ENCODE assay signal across 10 mouse cellular contexts in genomic region chr12:74293624-74294023, GRCm38 (mm10). TPM values are rescaled to one million over a fixed set of nuclear protein-coding genes. Genes with fewer than 3 reads are reported as not detected.
DNase-seq lines count a peak whose midpoint lies in the region; ATAC-seq and TF ChIP-seq lines count a peak whose summit lies in the region.
"Had no signal": no experiment of that assay in that cellular context is flagged by ENCODE, and none has a peak within 500 bp of the region (broad histone marks: within the 10 kb centered on the region; RNA-seq: fewer than 3 reads in every experiment).

No protein-coding gene starts in this region.

- no peak overlapping the region for H3K27ac ChIP-seq in liver, postnatal 0 days (ENCODE audit: low read depth)
- H3K27ac ChIP-seq in liver, embryonic 11.5 days (ENCODE audit: low read depth, low read length): no peak overlapping the region
- no peak overlapping the region for H3K27ac ChIP-seq in midbrain, embryonic 14.5 days (replicated peaks; ENCODE audit: low read depth, low read length)

- ATAC-seq in frontal cortex, adult (ENCODE audit: low TSS enrichment): peak; percentile 46
- no peak for ATAC-seq in liver, postnatal 0 days
- no peak for ATAC-seq in liver, embryonic 11.5 days (replicated peaks; ENCODE audit: low FRiP score)
- no peak for ATAC-seq in midbrain, embryonic 14.5 days (ENCODE audit: low FRiP score, low TSS enrichment)

- no peak overlapping the region for H3K4me3 ChIP-seq in liver, postnatal 0 days (ENCODE audit: low read depth, low read length)
- no peak overlapping the region for H3K4me3 ChIP-seq in liver, embryonic 11.5 days (ENCODE audit: low read depth, low read length)
- H3K4me3 ChIP-seq in midbrain, embryonic 14.5 days (replicated peaks; ENCODE audit: low read depth, low read length): no peak overlapping the region
- H3K4me3 ChIP-seq: megakaryocyte, embryonic 14.5 days had no signal

- H3K27me3 ChIP-seq in liver, postnatal 0 days (ENCODE audit: insufficient read depth, low read length): 0 out of 2 replicates have a peak, but pooled peaks cover 2% of the 10 kb centered on the region
- no peaks in the 10 kb centered on the region for H3K27me3 ChIP-seq in liver, embryonic 11.5 days (replicated peaks; ENCODE audit: control insufficient read depth, insufficient read depth, low read length)
- H3K27me3 ChIP-seq in midbrain, embryonic 14.5 days (ENCODE audit: control insufficient read depth, insufficient read depth, low read length): no peaks in the 10 kb centered on the region
- H3K27me3 ChIP-seq: megakaryocyte, embryonic 14.5 days had no signal

- H3K9me3 ChIP-seq in liver, postnatal 0 days (ENCODE audit: low read length): no peaks in the 10 kb centered on the region
- no peaks in the 10 kb centered on the region for H3K9me3 ChIP-seq in liver, embryonic 11.5 days (ENCODE audit: control insufficient read depth, low read length)
- no peaks in the 10 kb centered on the region for H3K9me3 ChIP-seq in midbrain, embryonic 14.5 days (ENCODE audit: control insufficient read depth, low read length)
- H3K9me3 ChIP-seq: megakaryocyte, embryonic 14.5 days had no signal

- TF ChIP-seq EP300 in liver, postnatal 0 days (IDR thresholded peaks at IDR 0.05; ENCODE audit: low read depth): no peak

- no peak overlapping the region for H3K4me2 ChIP-seq in liver, postnatal 0 days (ENCODE audit: low read depth, low read length)
- H3K4me2 ChIP-seq in liver, embryonic 11.5 days: no peak overlapping the region
- H3K4me2 ChIP-seq in midbrain, embryonic 14.5 days (ENCODE audit: low read length): no peak overlapping the region

- intact Hi-C loops in heart, postnatal 14 days (cut with DNase I): loop anchor here (5.0 to 10.0 kb wide), 4 partner anchors 239 to 729 kb away; no protein-coding TSS in a partner anchor

- no peaks in the 10 kb centered on the region for H3K36me3 ChIP-seq in liver, postnatal 0 days (replicated peaks; ENCODE audit: insufficient read depth, low read length)
- no peaks in the 10 kb centered on the region for H3K36me3 ChIP-seq in liver, embryonic 11.5 days (ENCODE audit: control insufficient read depth, insufficient read depth, low read length)
- H3K36me3 ChIP-seq in midbrain, embryonic 14.5 days (ENCODE audit: control insufficient read depth, insufficient read depth, low read length): no peaks in the 10 kb centered on the region

- TF ChIP-seq CTCF in liver, postnatal 0 days (IDR thresholded peaks at IDR 0.05; ENCODE audit: low read depth): peak; percentile 71

- DNase-seq in frontal cortex, postnatal 10 days (ENCODE audit: low spot score in 2 of 2): no peak
- peak; percentile 19 for DNase-seq in liver, postnatal 0 days
- no peak for DNase-seq in liver, embryonic 11.5 days (ENCODE audit: low spot score)
- DNase-seq in cerebellum, postnatal 10 days: peak; percentile 69 to 79
- DNase-seq in heart, postnatal 14 days: peak; percentile 6 to 47
- peak; percentile 86 for DNase-seq in midbrain, embryonic 14.5 days
- DNase-seq in c-Kit-positive CD71-positive TER-119-positive erythroid progenitor cells, embryonic 14.5 days (ENCODE audit: low spot score): no peak

- no peak overlapping the region for H3K9ac ChIP-seq in liver, postnatal 0 days (replicated peaks)
- H3K9ac ChIP-seq in liver, embryonic 11.5 days (ENCODE audit: low read depth, low read length): no peak overlapping the region
- H3K9ac ChIP-seq in midbrain, embryonic 14.5 days (replicated peaks; ENCODE audit: low read length): no peak overlapping the region

- no peaks in the 10 kb centered on the region for H3K4me1 ChIP-seq in liver, postnatal 0 days (ENCODE audit: insufficient read depth)
- no peaks in the 10 kb centered on the region for H3K4me1 ChIP-seq in liver, embryonic 11.5 days (replicated peaks; ENCODE audit: control insufficient read depth, insufficient read depth, low read length)
- no peaks in the 10 kb centered on the region for H3K4me1 ChIP-seq in midbrain, embryonic 14.5 days (ENCODE audit: control insufficient read depth, insufficient read depth, low read length)
- H3K4me1 ChIP-seq: megakaryocyte, embryonic 14.5 days had no signal

- WGBS in liver, postnatal 0 days (ENCODE audit: insufficient replicate concordance): 7% methylated on average over 4 of the region's 4 CpGs
- WGBS in liver, embryonic 11.5 days: 7% methylated on average over 4 of the region's 4 CpGs
- 8% methylated on average over 4 of the region's 4 CpGs for WGBS in midbrain, embryonic 14.5 days

RNA-seq across cellular contexts. Expression of gene Gm11042, which starts 22.6 kb away (rescaled TPM):
- polyA plus RNA-seq in liver, postnatal 0 days (2015; fragmentation: Nextera tagmentation; extraction: Ambion mirVana): not detected in 2 replicates
- not detected in 2 replicates for polyA plus RNA-seq in liver, embryonic 11.5 days (2014; fragmentation: Nextera tagmentation; extraction: Ambion mirVana)
- not detected for total RNA-seq in heart, postnatal 14 days (2021)
- not detected in 2 replicates for polyA plus RNA-seq in midbrain, embryonic 14.5 days (2014; fragmentation: Nextera tagmentation; extraction: Ambion mirVana)
- polyA plus RNA-seq: heart, embryonic 16.5 days had no signal

Comparison
In these comparisons a context has a peak if more than half of its experiments do, and no peak if none do; other contexts are left out.
1. DNase-seq: peak in liver, postnatal 0 days (single experiment), cerebellum, postnatal 10 days (2 of 2), heart, postnatal 14 days (2 of 2) and midbrain, embryonic 14.5 days (single experiment); none in frontal cortex, postnatal 10 days (0 of 2), liver, embryonic 11.5 days (single experiment) and c-Kit-positive CD71-positive TER-119-positive erythroid progenitor cells, embryonic 14.5 days (single experiment).